Mouse (Mus musculus) kidney, adult 2 months (tissue): ENCODE results near the gene Aldh18a1.

Experiments used
- CTCF ChIP-seq: fragments of 200-500 bp; conservative IDR thresholded peaks from 2 replicates; pipeline ENCODE4 v1.5.1; 2011; ENCODE audit warnings: low read depth, mild to moderate bottlenecking, control low read depth, low read length, moderate library complexity, mixed read lengths; ENCODE audit not compliant: insufficient read depth, insufficient read length
- POLR2A ChIP-seq: fragments of 200-500 bp; IDR thresholded peaks from one replicate; pipeline ENCODE4 v1.6.1; 2011; ENCODE audit warnings: low read depth, low read length, control low read depth

DNA sequence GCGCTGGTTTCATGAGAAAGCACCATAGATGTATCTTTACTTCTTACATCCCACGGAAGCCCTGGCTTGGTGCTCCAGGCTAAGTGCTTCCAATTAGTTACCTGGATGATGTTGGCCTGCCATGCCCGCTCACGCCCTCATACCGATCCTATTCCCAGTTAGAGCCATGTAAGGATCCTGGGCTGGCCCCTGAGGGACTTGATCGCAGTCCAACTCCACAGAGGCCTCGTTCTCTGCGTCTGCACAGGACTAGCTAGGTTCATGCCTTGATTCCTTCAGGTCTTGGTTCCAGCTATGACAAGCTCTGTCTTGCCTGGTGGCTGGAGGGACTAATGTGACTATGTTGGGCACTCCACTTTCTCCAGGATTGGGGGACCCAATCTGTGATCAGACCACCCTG, 33.1 kb downstream of the Aldh18a1 start:
- no peak for TF ChIP-seq CTCF
- TF ChIP-seq POLR2A: no peak
